Mouse (Mus musculus): ENCODE measurements at regions not wholly inside any gene's neighbourhood (a gene's known extent, or its start where the extent isn't known, plus 50 kb on each side); places are given as distances from the start of the nearest gene placed in this dataset.
A peak's percentile ranks its signal among the peaks of the same experiment; 100 is the strongest.

GRCm38 (mm10) chr6:118330496-118330895 lies 88.8 kb downstream of the Bms1 start:
- Histone ChIP-seq H3K4me3 (replicated peaks; ENCODE audit: extremely low read depth, low read depth, low read length) (no peak overlapping the region), H3K4me1 (ENCODE audit: control insufficient read depth, insufficient read depth, low read length) (no peaks in the 10 kb centered on the region)
- DNase-seq, result no peak
- 88% methylated on average over 7 of the region's 7 CpGs for WGBS
- TF ChIP-seq POLR2A (IDR thresholded peaks at IDR 0.05; ENCODE audit: borderline replicate concordance, extremely low read depth, low read depth, low read length), result no peak
- no peak for TF ChIP-seq CTCF (IDR thresholded peaks at IDR 0.05; ENCODE audit: insufficient read depth, low read length)

- Histone ChIP-seq H3K4me3 (replicated peaks; ENCODE audit: extremely low read depth, low read depth, low read length) (no peak overlapping the region), H3K4me1 (ENCODE audit: control insufficient read depth, insufficient read depth, low read length) (no peaks in the 10 kb centered on the region)
- 77% methylated on average over 6 of the region's 6 CpGs for WGBS
- no peak for DNase-seq
- TF ChIP-seq POLR2A (IDR thresholded peaks at IDR 0.05; ENCODE audit: borderline replicate concordance, extremely low read depth, low read depth, low read length) (no peak), CTCF (IDR thresholded peaks at IDR 0.05; ENCODE audit: insufficient read depth, low read length) (peak; percentile 33)
These were observed 91.8 kb downstream of the Bms1 start for GRCm38 (mm10) chr6:118327458-118327857.

- DNase-seq, result no peak
- TF ChIP-seq CTCF (IDR thresholded peaks at IDR 0.05; ENCODE audit: insufficient read depth, low read length), result no peak
- TF ChIP-seq POLR2A (IDR thresholded peaks at IDR 0.05; ENCODE audit: borderline replicate concordance, extremely low read depth, low read depth, low read length), result no peak
- WGBS, result 93% methylated on average over 1 of the region's 1 CpGs
- no peaks in the 10 kb centered on the region for H3K4me1 ChIP-seq (ENCODE audit: control insufficient read depth, insufficient read depth, low read length)
- H3K4me3 ChIP-seq (replicated peaks; ENCODE audit: extremely low read depth, low read depth, low read length), result no peak overlapping the region
These were observed 93.6 kb downstream of the Bms1 start for GRCm38 (mm10) chr6:118325681-118326080.

- Histone ChIP-seq H3K4me1 (ENCODE audit: control insufficient read depth, insufficient read depth, low read length) (no peaks in the 10 kb centered on the region), H3K4me3 (replicated peaks; ENCODE audit: extremely low read depth, low read depth, low read length) (no peak overlapping the region)
- DNase-seq, result no peak
- TF ChIP-seq POLR2A (IDR thresholded peaks at IDR 0.05; ENCODE audit: borderline replicate concordance, extremely low read depth, low read depth, low read length), result no peak
- 64% methylated on average over 4 of the region's 4 CpGs for WGBS
These were observed 94.7 kb downstream of the Bms1 start for GRCm38 (mm10) chr6:118324559-118324958.

- 60% methylated on average over 6 of the region's 6 CpGs for WGBS
- no peak for DNase-seq
- Histone ChIP-seq H3K4me3 (replicated peaks; ENCODE audit: extremely low read depth, low read depth, low read length) (no peak overlapping the region), H3K4me1 (ENCODE audit: control insufficient read depth, insufficient read depth, low read length) (no peaks in the 10 kb centered on the region)
- no peak for TF ChIP-seq POLR2A (IDR thresholded peaks at IDR 0.05; ENCODE audit: borderline replicate concordance, extremely low read depth, low read depth, low read length)
- no peak for TF ChIP-seq CTCF (IDR thresholded peaks at IDR 0.05; ENCODE audit: insufficient read depth, low read length)
These were observed 96.2 kb downstream of the Bms1 start for GRCm38 (mm10) chr6:118323052-118323451.

GRCm38 (mm10) chr6:118322631-118323030 lies 96.6 kb downstream of the Bms1 start:
- Histone ChIP-seq H3K4me1 (ENCODE audit: control insufficient read depth, insufficient read depth, low read length) (no peaks in the 10 kb centered on the region), H3K4me3 (replicated peaks; ENCODE audit: extremely low read depth, low read depth, low read length) (no peak overlapping the region)
- DNase-seq, result no peak
- TF ChIP-seq CTCF (IDR thresholded peaks at IDR 0.05; ENCODE audit: insufficient read depth, low read length), result no peak
- TF ChIP-seq POLR2A (IDR thresholded peaks at IDR 0.05; ENCODE audit: borderline replicate concordance, extremely low read depth, low read depth, low read length), result no peak
- WGBS, result 56% methylated on average over 5 of the region's 5 CpGs

GRCm38 (mm10) chr6:118322061-118322460 lies 97.2 kb downstream of the Bms1 start:
- no peak for DNase-seq
- TF ChIP-seq CTCF (IDR thresholded peaks at IDR 0.05; ENCODE audit: insufficient read depth, low read length), result no peak
- TF ChIP-seq POLR2A (IDR thresholded peaks at IDR 0.05; ENCODE audit: borderline replicate concordance, extremely low read depth, low read depth, low read length), result no peak
- H3K4me3 ChIP-seq (replicated peaks; ENCODE audit: extremely low read depth, low read depth, low read length), result no peak overlapping the region
- WGBS, result 86% methylated on average over 6 of the region's 6 CpGs
- no peaks in the 10 kb centered on the region for H3K4me1 ChIP-seq (ENCODE audit: control insufficient read depth, insufficient read depth, low read length)

- Histone ChIP-seq H3K4me3 (replicated peaks; ENCODE audit: extremely low read depth, low read depth, low read length) (no peak overlapping the region), H3K4me1 (ENCODE audit: control insufficient read depth, insufficient read depth, low read length) (no peaks in the 10 kb centered on the region)
- TF ChIP-seq CTCF (IDR thresholded peaks at IDR 0.05; ENCODE audit: insufficient read depth, low read length) (no peak), POLR2A (IDR thresholded peaks at IDR 0.05; ENCODE audit: borderline replicate concordance, extremely low read depth, low read depth, low read length) (no peak)
- WGBS, result 86% methylated on average over 7 of the region's 7 CpGs
- no peak for DNase-seq
These were observed 99.2 kb downstream of the Bms1 start for GRCm38 (mm10) chr6:118320021-118320525.

- Histone ChIP-seq H3K4me1 (ENCODE audit: control insufficient read depth, insufficient read depth, low read length) (no peaks in the 10 kb centered on the region), H3K4me3 (replicated peaks; ENCODE audit: extremely low read depth, low read depth, low read length) (no peak overlapping the region)
- 93% methylated on average over 6 of the region's 6 CpGs for WGBS
- DNase-seq, result no peak
- TF ChIP-seq POLR2A (IDR thresholded peaks at IDR 0.05; ENCODE audit: borderline replicate concordance, extremely low read depth, low read depth, low read length) (no peak), CTCF (IDR thresholded peaks at IDR 0.05; ENCODE audit: insufficient read depth, low read length) (no peak)
These were observed 103.4 kb downstream of the Bms1 start for GRCm38 (mm10) chr6:118315881-118316280.

- WGBS, result 34% methylated on average over 13 of the region's 13 CpGs
- H3K4me1 ChIP-seq (ENCODE audit: control insufficient read depth, insufficient read depth, low read length), result no peaks in the 10 kb centered on the region
- no peak for DNase-seq
- no peak for TF ChIP-seq POLR2A (IDR thresholded peaks at IDR 0.05; ENCODE audit: borderline replicate concordance, extremely low read depth, low read depth, low read length)
- no peak overlapping the region for H3K4me3 ChIP-seq (replicated peaks; ENCODE audit: extremely low read depth, low read depth, low read length)
These were observed 104.2 kb downstream of the Bms1 start for GRCm38 (mm10) chr6:118314941-118315687.
